Mouse (Mus musculus): ENCODE data around the gene Ikbkg.

- TF ChIP-seq CTCF (IDR thresholded peaks at IDR 0.05; ENCODE audit: control insufficient read depth, insufficient read depth, insufficient replicate concordance, low read depth, low read length) = no peak
- no peak; the same call in 1 of the 2 replicates for TF ChIP-seq POLR2A (IDR thresholded peaks at IDR 0.05; ENCODE audit: control insufficient read depth, low read depth, low read length)
Observed at GRCm38 (mm10) chrX:74368209-74368909, 24.7 kb upstream of the Ikbkg start.

Measured in testis, adult 2 months (tissue).